Mouse (Mus musculus) cerebellum, adult 18-20 months (tissue): ENCODE results near the gene Stmn3.

Experiments
- DNase-seq, 2 experiments: peaks; one replicate each; pipeline ENCODE4 v3.0.0; 2021

The Stmn3 gene

GRCm38 (mm10) chr2:181314080-181314810 lies at the start of gene Stmn3:
TSS of gene Stmn3 (minus strand) at chr2:181314500.
- peak; percentile 86 to 90 for DNase-seq

DNA sequence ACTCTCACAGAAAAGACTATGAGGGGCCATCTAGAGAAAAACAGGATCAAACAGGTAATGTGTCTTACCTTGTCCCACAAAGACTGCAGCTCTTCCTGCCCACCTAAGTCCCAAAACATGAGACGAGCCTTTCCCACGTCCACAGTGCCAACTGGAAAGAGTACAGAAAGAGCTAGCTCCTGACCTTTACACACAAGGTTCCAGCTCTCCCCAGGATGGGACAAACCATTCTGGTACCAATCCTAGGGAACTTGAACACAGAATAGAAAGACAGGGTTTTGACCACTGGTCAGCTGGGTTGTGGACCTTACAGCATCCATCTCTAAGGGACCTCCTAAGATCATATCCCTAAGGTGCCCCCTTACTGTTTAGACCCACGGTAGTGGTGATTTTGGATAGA lies 49.6 kb upstream of the Stmn3 start:
- no peak for DNase-seq

GRCm38 (mm10) chr2:181356780-181357179 lies 42.5 kb upstream of the Stmn3 start:
- DNase-seq, result no peak

DNA sequence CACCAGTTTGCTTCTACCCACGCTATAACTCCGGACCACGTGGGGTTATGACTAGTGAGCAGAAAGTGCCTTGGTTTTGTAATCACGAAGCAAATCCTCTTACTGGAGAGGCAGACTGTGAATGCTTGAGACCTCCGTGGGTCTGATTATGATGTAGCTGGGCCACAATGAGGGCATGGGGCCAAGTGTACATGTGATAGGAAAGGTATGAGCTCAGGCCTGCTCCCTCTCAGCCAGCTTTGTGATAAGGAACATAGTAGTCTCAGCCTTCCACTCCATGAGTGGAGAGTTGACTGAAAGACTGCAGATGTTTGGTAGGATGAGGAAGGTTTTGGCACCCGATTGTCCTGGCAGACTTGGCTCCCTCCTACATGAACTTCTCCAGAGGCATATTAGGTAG lies 28.5 kb upstream of the Stmn3 start:
- DNase-seq, result no peak

GRCm38 (mm10) chr2:181340426-181340825 lies 26.1 kb upstream of the Stmn3 start:
- peak; percentile 45 to 55 for DNase-seq

DNA sequence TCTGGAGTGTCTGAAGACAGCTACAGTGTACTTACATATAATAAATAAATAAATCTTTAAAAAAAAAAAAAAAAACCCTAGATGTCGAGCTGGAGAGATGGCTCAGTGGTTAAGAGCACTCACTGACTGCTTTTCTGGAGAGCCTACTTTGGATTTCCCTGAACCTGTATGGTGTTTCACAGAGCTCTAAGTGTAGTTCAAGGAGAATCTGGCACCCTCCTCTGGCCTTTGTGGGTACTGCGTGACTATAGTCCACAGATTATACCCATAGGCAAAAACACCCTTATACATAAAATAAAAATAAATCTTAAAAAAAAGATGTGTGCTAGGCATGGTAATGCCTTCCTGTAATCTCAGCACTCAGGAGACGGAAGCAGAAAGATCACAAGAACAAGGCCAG lies 19.7 kb upstream of the Stmn3 start:
- DNase-seq, result peak; percentile 75 to 80

GRCm38 (mm10) chr2:181332542-181332941 lies 18.2 kb upstream of the Stmn3 start:
- DNase-seq, result no peak

GRCm38 (mm10) chr2:181326098-181326497 lies 11.8 kb upstream of the Stmn3 start:
- DNase-seq, result no peak

GRCm38 (mm10) chr2:181322136-181322535 lies 7.8 kb upstream of the Stmn3 start:
- DNase-seq, result no peak

GRCm38 (mm10) chr2:181320103-181320499 lies 5.8 kb upstream of the Stmn3 start:
- no peak for DNase-seq

DNA sequence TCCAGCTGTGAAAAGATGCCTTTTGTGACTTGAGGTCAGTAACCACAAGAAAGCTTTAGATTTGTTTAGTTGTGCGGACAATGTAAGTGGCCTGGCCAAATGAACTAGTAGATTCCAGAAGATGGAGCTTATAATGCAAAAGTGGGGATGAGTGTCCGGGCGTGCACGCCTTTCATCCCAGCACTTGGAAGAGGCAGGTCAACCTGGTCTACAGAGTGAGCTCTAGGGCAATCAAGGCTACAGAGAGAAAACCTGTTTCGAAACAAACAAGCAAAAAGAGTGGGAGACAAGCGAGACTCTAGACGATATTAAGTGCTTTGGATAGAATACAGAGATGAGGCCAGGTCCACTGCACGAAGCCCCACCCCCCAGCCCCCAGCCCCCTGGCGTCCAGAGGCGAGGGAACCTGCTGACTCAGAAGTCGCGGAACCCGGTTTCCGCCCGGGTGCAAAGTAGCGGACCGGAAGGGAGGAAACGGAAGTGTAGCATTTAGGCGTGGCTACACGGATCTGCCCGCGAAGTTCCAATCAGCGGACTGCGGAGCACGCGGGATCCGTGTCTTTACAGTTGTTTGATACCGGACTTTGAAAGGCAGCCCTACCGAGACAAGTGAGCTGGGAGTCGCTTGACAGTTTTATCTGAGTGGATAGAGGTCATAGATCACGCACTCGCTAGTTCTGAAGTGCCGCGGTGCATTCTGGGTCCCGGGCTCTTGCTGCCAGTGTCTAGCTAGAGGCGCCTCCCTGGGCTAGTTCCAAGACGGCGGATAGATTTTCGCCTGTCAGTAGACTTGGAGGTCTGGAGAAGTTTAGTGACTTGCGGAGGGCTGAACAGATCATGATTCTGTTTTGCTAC lies 5.2 kb upstream of the Stmn3 start, which contains the start of gene Rtel1:
TSS of gene Rtel1 (plus strand) at position 492 of the 855 bp plus-strand sequence.
- peak; percentile 83 to 84 for DNase-seq

DNA sequence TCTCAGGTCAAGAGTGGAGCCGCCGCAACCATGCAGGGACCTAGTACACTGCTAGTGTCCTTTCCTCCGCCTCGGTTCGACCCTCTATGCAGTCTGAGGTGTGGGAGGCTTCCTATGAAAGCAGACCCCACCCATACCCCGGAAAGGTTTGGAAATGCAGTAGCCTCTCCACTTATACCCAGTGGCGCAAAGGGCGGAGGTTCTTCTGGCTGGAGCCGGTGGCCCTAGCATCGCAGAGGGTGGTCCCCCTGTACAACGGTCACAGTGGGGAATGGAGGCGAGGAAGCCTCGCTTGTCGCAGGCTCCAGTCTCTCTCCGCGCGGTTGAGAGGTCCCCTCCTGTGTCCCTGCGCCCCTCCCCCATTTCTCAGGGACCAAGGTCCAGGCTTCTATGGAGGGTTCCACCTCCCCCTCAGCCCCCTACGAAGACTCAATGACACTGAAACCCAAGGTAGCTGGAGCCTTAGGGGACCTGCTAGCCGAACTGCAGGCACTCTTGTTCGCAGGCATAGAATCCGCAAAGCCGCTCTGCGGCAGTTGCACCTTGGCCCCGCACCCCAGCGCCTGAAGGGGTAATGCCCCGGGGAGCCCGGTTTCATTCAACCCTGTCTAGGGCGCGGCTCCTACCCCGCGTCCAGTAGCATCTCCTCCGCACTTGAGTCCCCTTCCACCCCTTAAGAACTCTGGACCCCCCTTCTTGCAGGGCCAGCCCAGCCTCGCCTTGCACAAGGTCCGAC lies 788 bp downstream of the Stmn3 start:
- peak; percentile 48 to 64 for DNase-seq

DNA sequence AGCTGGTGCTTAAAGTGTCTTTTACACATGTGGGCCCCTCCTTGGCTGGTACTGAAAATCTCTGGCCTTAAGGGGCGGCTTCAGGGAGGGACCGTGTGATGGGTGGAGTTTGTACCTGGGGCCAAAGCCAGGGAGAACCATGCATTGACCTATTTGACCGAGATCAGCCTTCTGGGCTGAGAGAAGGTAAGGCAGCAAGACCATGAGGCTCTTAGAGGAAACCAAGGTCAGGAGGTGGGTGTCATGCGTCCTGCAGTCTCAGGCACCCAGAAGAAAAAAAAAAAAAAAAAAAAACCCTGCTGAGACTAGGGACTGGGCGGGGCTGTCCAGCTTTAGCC lies 1.3 kb downstream of the Stmn3 start:
- peak in 1 of 2 experiments; percentile 28 for DNase-seq

DNA sequence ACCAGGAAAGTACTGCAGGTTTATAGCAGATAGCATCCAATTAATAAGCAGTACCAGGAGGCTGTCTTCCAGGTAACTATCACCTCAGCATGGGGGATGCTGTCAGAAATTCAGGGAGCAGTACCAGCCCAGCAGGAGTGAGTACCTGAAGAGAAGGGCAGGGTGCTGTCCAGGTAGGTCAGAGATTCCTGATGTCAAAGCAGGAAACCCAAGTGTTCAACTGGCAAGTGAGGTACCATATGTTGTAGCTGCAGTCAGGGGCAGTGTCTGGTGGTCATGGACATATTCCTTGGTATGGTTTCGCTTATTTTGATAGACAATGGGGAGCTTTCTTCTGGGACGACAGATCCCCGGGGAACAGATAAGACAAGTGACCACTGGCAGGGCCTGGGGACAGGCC lies 1.9 kb downstream of the Stmn3 start:
- peak in 1 of 2 experiments; percentile 27 for DNase-seq

DNA sequence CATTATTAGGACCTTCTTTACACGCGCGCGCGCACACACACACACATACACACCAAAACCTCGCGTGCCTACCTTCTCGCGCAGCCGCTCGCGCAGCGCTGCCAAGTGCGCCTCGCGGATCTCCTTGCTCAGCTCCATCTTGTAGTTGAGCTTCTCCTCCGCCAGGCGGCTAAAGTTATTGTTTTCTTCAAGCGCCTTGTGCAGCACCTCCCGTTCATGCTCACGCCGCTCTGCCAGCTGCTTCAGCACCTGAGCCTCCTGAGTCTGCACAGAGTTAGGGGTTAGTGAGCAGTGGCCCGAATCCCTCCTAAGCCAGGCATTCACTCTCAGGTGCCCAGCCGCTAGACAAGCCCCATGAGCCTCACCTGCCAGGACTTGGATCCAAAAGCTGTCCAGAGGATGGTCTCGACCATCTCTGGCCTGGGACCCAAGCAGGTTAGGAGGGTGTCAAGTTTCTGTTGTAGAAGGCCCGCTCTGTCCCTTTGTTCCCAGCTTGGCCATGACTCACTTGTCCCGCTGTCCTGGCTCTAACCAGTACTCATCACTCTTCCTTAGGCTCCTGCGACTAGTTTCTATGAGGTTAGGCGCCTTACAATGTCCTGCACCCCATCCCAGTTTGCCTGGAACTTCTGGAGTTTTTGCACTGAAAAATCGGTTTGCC lies 7.0 kb downstream of the Stmn3 start:
- peak; percentile 66 to 72 for DNase-seq

DNA sequence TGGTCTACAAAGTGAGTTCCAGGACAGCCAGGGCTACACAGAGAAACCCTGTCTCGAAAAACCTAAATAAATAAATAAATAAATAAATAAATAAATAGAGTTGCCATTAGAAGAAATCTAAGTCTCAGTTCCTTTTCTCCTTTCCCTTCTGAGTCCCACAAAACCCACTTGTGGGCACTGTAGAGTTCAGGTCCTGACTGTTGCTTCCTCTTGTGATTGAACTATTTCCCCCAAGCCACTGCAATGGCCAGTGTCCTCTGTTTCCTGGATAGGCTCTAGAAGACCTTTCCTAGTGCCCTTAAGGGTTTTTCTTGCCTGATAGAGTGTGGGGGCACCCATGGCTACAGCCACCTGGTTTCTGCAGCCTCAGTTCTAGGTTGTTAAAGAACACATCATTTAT lies 9.4 kb downstream of the Stmn3 start:
- DNase-seq, result no peak

DNA sequence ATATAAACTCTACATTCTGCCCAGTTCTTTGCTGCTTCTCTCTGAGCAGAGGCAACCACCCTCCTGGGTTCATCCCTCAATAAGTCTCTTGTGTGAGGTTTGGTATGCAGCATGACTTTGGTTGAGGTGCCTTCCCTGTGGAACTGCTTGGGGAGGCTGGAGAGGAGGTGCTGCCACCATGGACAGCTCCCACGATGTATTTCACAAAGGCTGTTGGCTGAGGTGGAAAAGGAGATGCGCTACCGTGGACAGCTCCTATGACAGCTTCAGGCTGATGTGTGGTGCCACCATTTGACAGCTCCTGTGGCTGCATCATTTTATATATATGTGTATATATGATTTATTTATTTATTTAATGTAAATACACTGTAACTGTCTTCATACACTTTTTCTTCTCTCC lies 12.3 kb downstream of the Stmn3 start:
- no peak for DNase-seq

DNA sequence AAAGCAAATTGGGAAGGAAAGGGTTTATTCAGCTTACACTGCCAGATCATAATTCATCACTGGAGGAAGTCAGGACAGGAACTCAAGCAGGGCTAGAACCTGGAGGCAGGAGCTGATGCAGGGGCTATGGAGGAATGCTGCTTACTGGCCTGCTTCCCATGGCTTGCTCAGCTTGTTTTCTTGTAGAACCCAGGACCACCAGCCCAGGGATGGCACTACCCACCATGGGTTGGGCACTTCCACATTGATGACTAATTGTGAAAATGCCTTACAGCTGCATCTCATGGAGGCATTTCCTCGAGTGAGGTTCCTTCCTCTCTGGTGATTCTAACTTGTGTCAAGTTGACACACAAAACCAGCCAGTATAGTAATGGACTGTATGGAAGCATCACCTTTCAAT lies 23.4 kb downstream of the Stmn3 start:
- DNase-seq, result no peak

GRCm38 (mm10) chr2:181288691-181289090 lies 25.6 kb downstream of the Stmn3 start:
- no peak for DNase-seq

GRCm38 (mm10) chr2:181287958-181288350 lies 26.3 kb downstream of the Stmn3 start, which contains the start of gene Gmeb2:
TSS of gene Gmeb2 (minus strand) at chr2:181288035.
- peak; percentile 95 for DNase-seq

- DNase-seq, result peak; percentile 77 to 88
Observed at GRCm38 (mm10) chr2:181287338-181287957, 26.9 kb downstream of the Stmn3 start.

DNA sequence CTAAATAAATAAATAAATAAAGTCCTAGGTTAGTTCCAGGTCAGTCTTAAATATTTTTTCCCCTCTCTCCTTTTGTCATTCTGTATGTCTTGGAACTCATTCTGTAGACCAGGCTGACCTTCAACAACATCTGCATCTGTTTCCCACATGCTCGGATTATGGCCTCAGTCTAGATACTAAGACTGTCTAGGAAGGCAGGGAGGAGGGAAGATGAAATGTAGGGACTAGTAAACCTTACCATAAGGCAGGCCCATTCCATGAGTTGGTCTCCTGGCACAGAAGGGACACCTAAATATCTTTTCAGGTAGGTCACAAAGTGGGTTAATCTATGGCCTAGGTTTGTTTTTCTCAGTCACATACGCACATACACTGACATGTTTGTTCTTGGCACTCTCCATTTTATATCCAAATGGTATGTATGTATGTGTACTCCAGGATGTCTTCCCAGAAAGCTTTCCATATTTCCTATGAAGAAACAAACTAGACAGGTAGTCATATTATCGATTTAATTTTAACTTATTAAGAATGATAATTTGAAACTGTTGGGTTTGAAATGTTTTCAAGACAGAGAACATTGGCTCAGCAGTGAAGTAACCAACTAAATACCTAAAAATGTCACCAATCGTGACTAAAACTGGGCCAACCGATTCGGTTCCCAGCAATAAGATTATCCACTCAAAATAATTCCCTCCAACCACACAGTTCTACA lies 27.5 kb downstream of the Stmn3 start:
- DNase-seq, result no peak
